Mouse (Mus musculus) embryonic stem cell, embryonic (primary cell): ENCODE results near the gene Slc44a5.

ENCODE experiments used
- CTCF ChIA-PET, 4 experiments: fragments of 300-600 bp in 2 of 4; fragments of 350-600 bp in 2 of 4; sonication (Branson Sonifier 250); formaldehyde crosslinking; loops; one replicate each; lab custom pipeline; 2022; ENCODE audit warnings: inconsistent platforms in 2 of 4; lab: Charles Lee
- POLR2A ChIA-PET, 4 experiments: fragments of 300-600 bp in 2 of 4; fragments of 350-600 bp in 2 of 4; sonication (Branson Sonifier 250); formaldehyde crosslinking; loops; one replicate each; lab custom pipeline; 2022; ENCODE audit warnings: antibody characterized with exemption in 4 of 4, inconsistent platforms in 1 of 4; lab: Charles Lee

The Slc44a5 gene

DNA sequence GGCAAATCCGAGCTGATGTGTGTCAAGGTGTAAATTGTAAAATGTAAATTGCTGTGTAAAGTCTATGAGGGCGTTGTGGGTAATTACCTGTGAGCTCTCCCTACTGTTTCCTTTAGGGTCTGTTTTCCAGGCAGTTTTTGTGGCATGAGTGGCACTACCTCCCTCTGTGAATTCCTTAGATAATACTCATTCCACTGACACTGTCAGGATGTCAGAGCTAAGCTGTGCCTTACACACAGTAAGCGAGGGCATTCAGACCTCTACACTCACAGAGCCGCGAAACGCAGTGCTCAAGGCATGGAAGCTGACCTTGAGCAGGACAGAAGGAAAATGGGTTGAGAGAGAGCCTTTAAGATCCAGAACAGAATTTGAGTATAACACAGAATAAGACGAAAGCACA is 80.1 kb downstream of the Slc44a5 start:
- ChIA-PET CTCF (no interaction called here), POLR2A (no interaction called here)

DNA sequence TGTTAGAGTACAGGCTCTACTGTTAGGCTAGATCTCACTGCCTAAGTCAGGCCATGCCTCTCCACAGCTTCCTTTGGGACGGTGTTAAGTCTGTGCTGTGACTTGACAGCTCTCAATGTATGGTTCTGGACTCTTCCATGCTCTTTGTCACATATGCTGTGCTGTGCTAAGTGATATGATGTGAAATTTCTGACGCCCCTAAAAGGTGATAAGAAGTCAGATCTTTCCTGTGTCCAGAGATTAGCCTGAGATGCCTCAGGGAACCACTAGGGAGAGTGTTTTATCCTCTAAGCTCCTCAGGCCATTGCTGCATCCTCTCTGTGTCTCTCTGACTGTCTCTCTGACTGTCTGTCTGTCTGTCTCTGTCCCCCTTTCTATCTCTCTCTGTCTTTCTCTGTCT is 84.2 kb downstream of the Slc44a5 start:
- POLR2A ChIA-PET: no interaction called here
- CTCF ChIA-PET: interaction anchor here in 1 of 4 experiments (1.4 kb wide), 1 partner anchor 73 kb away, joined by 5 read pairs; no protein-coding TSS in a partner anchor

DNA sequence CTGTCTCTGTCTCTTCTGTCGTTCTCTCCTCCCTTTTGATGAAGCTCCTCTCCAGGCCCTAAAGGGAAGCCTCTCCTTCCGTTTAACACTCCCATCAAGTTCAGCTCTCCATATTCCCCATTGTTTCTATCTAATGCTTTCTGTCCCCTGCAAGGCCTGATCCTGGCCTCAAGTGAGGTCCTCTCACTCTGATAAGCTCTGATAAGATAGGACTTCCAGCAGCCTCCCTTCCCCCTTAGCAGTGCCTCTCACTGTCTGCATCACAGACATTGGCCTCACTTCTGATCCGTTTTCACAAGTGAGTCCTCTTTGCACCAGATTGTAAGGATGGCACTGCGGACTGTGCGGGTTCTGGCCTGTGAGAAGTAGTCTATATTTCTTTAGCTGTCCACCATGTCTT is 85.0 kb downstream of the Slc44a5 start:
- ChIA-PET CTCF (interaction anchor here in 1 of 4 experiments (1.4 kb wide), 1 partner anchor 74 kb away, joined by 5 read pairs; no protein-coding TSS in a partner anchor), POLR2A (no interaction called here)

DNA sequence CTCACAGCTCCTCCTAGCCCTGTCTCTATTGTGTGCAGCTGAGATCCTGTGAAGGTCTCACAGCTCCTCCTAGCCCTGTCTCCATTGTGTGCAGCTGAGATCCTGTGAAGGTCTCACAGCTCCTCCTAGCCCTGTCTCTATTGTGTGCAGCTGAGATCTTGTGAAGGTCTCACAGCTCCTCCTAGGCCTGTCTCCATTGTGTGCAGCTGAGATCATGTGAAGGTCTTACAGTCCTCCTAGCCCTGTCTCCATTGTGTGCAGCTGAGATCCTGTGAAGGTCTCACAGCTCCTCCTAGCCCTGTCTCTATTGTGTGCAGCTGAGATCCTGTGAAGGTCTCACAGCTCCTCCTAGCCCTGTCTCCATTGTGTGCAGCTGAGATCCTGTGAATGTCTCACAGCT is 98.8 kb downstream of the Slc44a5 start:
- ChIA-PET CTCF (interaction anchor here in 1 of 4 experiments (1.1 kb wide), 1 partner anchor 88 kb away, joined by 4 read pairs; no protein-coding TSS in a partner anchor), POLR2A (interaction anchor here in 1 of 4 experiments (1.5 kb wide), 1 partner anchor 127 kb away, joined by 3 read pairs; the partner anchor contains the start of gene Acadm)

DNA sequence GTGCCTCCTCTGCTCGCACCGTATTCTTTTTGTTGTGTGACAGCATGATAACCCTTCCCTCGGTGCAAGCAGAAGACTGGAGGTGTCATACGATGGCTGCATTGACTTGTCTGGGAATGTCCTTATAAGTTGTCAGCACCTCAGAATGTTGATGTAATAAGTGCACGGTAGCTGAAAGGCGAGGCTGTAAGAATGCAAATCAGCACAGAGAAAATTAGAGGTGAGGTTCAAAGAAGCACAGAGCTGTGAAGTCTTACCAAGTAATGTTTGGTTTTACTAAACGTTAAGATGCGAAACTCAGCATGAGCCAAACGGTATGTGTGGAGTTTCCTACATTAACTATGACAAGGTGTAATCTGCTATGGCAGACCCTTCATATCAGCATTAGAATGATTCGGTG is 102.5 kb downstream of the Slc44a5 start:
- POLR2A ChIA-PET: no interaction called here
- CTCF ChIA-PET: interaction anchor here in 2 of 4 experiments (0.6 kb wide), 3 partner anchors 23 to 1324 kb away, joined by 4 to 6 read pairs (median 5); partner anchors contain the start of gene Tyw3 (in 1 of the 2)

DNA sequence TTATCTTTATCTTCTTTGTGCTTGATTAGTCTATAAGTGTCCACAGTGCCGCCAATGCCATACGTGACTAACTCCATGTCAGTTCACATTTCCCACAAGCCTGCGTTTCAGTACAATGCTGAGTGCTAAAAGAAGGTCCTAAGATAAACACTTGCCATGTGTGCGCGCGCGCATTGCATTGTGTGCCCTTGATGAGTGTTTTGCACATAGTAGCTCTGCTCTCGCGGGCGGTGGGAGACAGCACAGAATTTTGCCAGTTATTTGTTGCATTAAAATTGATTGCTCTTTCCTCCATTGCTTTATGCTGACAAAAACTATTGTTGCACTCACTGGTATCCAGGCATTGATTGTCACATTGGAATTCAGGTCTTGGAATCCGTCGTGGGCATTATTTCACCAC is 108.5 kb downstream of the Slc44a5 start:
- ChIA-PET CTCF (no interaction called here), POLR2A (no interaction called here)

DNA sequence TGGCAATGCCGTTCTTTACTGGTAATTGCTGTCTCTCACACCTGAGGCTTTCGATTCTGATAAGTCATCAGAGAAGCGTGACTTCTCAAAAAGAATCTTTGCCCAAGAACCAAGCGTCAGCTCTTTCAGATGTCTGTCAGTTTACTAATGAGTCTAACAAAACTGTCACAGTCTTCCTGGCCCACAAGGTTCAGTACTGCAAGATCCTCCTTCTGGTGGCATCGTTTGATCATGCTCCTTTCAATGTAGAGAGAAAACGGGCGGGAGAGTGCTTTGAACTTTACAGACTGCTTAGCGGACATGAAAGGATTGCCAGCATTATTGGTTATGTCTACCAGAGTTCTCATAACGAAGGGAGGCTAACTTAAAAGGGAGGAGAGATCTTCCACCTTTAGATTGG is 109.0 kb downstream of the Slc44a5 start:
- ChIA-PET CTCF (no interaction called here), POLR2A (no interaction called here)

DNA sequence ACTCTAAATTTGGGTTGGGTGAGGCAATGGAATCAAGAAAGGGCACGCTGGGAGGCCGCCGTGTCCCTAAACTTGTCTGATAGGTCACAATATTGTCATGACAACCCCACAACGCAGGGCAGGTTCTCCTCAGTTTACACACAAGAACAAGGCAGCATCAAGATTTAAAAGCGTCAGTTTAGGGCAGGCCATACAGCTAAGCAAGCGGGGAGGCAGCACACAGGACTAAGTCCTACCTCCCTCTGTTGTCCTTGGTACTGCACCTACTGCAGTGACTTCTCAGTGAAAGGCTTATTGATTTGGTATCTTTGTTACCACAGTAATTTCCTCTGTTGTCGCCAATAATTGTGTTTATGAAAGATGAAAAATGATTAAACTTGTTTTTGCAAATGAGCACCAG is 109.7 kb downstream of the Slc44a5 start:
- ChIA-PET POLR2A (no interaction called here), CTCF (no interaction called here)

DNA sequence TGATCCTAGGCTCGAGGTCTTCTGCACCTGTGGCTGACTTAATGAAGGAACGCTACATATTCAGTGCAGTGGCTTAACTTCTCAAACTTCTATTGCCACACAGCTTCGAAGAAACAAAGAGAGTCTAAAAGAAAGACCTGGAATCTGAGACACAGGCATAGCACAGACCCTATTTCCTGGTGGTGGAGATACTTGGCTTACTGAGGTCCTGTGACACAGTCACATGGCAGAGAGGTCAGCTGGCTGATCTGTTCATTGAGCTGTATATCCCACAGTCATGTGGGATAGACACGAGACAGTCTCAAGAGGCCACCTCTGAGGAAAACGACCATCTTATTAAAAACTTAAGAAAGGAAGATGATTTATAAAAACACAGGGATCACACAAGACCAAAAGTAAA is 116.8 kb downstream of the Slc44a5 start:
- POLR2A ChIA-PET: no interaction called here
- CTCF ChIA-PET: no interaction called here

DNA sequence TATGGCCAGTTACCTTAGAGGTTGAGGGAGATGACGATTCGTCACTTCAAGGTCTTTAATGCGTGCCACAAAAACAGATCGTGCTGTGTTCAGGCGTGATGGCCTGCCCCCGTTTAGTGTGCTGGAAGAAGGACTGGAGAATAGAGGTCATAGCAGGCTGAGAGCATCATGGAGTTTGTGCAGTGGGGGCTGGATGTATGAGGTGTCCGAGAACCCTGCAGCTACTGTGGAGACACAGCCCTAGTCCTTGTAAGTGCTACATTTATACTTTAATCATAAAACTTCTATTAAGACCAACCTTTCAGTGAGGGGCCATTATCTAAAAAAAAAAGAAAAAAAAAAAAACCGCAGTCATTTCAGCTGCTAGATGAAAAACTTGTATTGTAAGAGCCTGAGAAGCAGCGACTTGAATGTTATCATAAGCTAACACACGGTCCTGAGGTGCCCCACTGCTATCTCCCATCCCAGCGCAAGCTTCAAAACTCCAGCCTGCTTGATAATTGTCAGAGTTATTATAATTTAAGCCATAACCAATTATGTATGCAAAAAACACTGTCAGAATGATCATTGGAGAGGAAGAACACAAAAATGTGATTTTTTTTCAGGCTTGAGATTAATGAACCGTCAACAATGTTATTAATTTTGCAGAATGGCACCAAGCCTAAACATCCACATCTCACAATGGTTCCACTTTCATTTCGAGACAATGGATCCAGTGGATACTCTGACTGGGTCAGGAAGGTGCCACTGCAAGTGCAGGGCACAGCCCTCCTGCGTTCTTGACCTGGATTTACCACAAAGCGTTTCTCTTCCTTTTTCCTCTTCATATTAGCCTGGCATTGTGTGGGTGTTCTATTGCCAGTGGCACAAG is 118.5 kb downstream of the Slc44a5 start:
- ChIA-PET POLR2A (interaction anchor here in 1 of 4 experiments (0.7 kb wide), 1 partner anchor 133 kb away, joined by 3 read pairs; no protein-coding TSS in a partner anchor), CTCF (interaction anchor here in 1 of 4 experiments (0.7 kb wide), 2 partner anchors 391 to 1243 kb away, joined by 3 to 4 read pairs; no protein-coding TSS in a partner anchor)

DNA sequence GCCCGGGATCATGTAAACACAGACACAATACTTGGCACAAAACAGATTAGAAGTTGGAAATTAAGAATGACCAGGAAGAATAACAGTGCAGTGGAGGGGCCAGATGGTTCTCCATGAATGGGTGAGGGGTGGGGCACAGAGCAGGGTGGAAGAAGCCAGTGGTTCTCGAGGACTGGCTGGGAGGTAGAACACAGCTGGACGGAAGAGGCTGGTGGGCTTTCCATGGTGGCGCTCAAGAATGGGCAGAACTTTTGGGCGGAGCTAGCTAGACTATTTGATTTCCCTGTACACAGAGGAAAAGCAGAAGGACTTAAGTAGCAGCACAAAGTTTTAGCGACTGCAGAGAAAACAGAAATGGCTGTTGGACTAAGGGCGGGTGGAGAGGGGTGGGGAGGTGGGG is 119.2 kb downstream of the Slc44a5 start:
- CTCF ChIA-PET: no interaction called here
- POLR2A ChIA-PET: no interaction called here

DNA sequence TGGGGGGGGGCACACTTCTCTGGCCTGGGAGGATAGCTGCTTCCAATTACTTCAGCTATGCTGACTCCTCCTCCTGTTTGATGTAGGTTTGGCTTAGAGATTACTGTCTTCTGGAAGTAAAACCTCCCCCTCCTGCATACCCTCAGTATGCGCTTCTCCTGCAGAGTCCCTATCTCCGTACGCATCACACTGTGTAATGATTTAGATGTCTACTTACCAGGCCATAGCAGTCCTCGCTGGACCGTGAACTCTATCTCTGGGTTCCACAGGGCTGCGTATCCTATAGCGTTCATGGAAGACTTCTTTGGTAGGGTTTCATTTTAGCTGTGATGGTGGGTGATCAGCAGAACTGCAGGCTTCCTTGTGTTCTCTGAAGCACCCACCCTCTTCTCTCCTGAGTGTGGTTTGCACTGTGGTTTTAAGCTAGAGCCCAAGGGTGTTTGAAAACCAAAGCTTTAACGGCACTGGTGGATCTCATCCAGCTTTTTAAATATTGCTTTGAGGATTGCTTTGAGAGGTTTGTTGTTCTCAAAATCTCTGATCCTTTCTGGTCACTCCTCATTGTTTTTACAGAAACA is 120.6 kb downstream of the Slc44a5 start:
- ChIA-PET POLR2A (no interaction called here), CTCF (interaction anchor here in 1 of 4 experiments (0.6 kb wide), 1 partner anchor 1205 kb away, joined by 3 read pairs; no protein-coding TSS in a partner anchor)

DNA sequence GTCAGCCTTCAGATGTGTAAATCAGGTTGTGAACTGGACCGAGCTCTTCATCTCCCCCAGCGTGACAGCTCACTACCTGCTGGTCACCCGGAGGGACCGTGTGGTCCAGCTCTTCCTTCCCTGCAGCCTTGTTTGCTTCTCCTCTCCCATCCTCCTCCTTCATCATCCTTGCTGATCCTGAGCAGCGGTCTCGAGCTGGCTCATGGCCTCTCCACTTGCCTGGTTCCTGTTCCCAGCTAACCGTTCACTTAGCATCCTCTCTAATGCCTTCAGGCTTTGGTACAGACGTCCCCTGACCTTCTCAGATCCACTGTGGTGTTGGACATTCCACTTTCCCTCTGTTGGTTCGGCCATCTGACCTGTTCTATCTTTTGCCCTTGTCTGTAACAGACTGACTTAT is 128.4 kb downstream of the Slc44a5 start:
- POLR2A ChIA-PET: interaction anchor here in 1 of 4 experiments (1.4 kb wide), 1 partner anchor 189 kb away, joined by 3 read pairs; the partner anchor contains the start of gene Rabggtb
- CTCF ChIA-PET: no interaction called here

DNA sequence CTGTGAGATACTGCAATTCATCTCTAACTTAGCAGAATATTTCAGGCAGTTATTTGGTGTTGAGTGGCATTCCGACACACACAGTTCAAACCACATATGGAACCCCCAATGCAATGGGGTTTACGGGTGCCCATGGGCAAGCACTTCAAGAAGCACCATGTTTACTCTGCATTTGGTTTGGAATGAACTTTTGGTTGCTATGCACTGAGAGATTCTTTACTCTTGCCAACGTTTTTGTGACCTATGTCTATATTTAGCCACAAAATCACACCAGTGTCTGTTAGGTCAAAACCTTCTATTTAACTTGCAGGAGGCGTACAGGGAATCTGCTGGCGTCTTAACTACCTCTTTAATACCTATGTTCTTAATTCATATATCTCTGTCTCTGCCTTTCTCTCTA is 137.3 kb downstream of the Slc44a5 start:
- CTCF ChIA-PET: interaction anchor here in 1 of 4 experiments (0.6 kb wide), 1 partner anchor 1087 kb away, joined by 3 read pairs; no protein-coding TSS in a partner anchor
- POLR2A ChIA-PET: interaction anchor here in 1 of 4 experiments (1.1 kb wide), 1 partner anchor 52 kb away, joined by 3 read pairs; no protein-coding TSS in a partner anchor

DNA sequence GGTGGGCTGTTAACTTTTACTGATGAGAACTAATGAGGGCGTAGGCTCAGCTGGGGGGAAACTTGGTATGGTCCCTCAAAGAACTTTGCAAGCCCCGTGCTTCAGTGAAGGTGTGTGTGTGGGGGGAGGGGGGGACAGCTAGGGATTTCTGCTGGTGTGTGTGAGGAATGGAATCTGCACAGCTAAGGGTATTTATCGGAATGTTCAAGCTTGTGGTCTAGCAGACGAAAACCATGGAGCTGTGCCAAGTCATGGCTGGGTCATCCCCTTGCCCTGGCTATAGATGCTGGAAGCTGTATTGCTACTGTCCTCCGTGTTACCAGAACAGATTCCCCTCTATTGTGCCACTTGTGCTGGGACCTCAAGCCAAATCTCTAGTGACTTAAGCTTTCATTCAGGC is 138.0 kb downstream of the Slc44a5 start:
- CTCF ChIA-PET: no interaction called here
- POLR2A ChIA-PET: interaction anchor here in 1 of 4 experiments (1.1 kb wide), 1 partner anchor 52 kb away, joined by 3 read pairs; no protein-coding TSS in a partner anchor

DNA sequence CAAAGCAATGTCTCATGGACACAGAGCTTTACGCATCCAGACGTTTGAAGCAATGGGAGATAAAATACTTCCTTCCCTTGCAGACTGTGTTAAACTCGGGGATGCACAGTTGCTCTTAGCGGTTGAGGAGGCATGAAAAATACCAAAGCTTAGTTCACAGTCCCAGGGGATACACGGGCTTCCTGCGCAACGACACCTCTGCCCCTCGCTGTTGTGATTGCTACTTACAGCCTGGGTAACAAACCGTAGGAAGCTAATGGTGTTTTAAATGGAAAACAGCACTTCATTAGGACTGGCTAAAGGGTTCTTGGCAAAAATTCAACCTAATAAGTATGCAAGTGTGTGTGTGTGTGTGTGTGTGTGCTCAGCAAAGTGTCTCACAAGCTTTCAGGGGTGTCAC is 141.8 kb downstream of the Slc44a5 start:
- POLR2A ChIA-PET: no interaction called here
- CTCF ChIA-PET: interaction anchor here in 1 of 4 experiments (0.6 kb wide), 1 partner anchor 1779 kb away, joined by 4 read pairs; no protein-coding TSS in a partner anchor

DNA sequence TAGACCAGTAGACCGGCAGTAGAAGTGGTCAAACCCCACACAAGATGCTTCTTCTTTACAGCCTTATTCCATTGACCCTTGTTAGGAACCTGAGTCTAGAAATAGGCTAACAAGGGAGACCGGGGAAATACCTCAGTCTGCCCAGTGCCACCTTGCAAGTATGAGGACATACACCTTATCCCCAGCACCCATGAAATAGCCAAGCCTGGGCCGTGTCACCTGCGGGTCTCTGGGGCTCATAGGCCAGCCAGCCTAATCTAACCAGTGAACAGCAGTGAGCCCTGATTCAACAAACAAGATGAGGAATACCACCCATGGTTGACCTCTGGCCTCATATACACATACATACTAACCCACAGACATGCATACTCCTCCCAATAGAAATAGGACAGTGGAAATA is 142.2 kb downstream of the Slc44a5 start:
- POLR2A ChIA-PET: no interaction called here
- CTCF ChIA-PET: no interaction called here

DNA sequence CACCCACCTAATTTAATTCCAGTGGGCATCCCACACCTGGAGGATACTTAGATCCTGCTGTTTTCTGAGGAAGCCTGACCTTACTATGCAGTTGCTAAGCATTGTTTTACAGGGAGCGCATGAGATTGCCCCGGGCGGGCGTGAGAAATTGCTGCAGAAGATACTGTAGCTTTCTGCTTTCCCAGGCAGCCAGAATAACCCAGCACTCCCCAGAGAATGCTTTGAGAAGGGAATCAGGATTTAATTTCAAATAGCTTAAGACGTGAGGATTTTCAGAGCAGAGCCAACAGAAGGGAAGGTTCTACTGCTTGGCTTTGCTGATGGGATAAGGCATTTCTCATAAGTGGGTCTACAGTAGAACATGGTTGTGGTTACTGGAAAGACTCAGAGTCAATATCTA is 142.8 kb downstream of the Slc44a5 start:
- POLR2A ChIA-PET: no interaction called here
- CTCF ChIA-PET: no interaction called here

DNA sequence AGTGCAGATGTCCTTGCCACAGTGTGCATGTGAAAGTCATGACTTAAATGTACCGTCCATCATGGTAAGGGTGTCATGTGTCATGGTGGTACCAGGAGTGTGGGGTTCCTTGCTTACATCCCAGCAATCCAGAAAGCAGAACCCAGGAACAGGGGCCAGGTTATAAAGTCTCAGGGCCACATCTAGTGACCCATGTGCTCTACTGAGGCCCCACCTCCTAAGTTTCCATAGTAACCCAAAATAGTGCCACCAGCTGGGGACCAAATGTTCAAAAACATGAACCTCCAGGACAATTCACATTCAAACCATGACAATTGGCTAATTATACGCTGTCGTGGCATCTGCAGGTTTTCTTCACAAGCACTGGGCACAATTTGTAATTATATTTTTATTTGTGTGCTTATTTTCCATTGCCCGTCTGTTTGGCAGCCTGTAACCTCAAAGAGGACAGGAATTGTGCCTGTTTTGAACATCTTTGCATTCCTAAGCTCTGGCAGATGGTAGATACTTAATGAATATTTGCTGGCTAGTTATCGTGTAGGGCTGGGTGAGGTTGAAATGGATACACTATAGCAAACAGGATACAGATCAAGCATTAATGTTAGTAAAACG is 145.9 kb downstream of the Slc44a5 start:
- ChIA-PET CTCF (no interaction called here), POLR2A (interaction anchor here in 1 of 4 experiments (0.5 kb wide), 1 partner anchor 470 kb away, joined by 3 read pairs; no protein-coding TSS in a partner anchor)
